Mouse (Mus musculus) adrenal gland, postnatal 36 days (tissue): ENCODE results near the gene Cnbp. TPM values are rescaled to one million over a fixed set of nuclear protein-coding genes. Genes with fewer than 3 reads are reported as not detected.

Source experiments
- DNase-seq, 2 experiments: peaks; one replicate each; pipeline ENCODE4 v3.0.0; 2021; ENCODE audit warnings: mixed read lengths in 1 of 2
- total RNA-seq, 2 experiments: library from RNA; stranded (reverse); gene quantifications; 2 replicates each; pipeline ENCODE4 v1.2.3; 2021

The Cnbp gene
- total RNA-seq, 2 experiments from 2014 or later: 448 to 491 TPM

DNA sequence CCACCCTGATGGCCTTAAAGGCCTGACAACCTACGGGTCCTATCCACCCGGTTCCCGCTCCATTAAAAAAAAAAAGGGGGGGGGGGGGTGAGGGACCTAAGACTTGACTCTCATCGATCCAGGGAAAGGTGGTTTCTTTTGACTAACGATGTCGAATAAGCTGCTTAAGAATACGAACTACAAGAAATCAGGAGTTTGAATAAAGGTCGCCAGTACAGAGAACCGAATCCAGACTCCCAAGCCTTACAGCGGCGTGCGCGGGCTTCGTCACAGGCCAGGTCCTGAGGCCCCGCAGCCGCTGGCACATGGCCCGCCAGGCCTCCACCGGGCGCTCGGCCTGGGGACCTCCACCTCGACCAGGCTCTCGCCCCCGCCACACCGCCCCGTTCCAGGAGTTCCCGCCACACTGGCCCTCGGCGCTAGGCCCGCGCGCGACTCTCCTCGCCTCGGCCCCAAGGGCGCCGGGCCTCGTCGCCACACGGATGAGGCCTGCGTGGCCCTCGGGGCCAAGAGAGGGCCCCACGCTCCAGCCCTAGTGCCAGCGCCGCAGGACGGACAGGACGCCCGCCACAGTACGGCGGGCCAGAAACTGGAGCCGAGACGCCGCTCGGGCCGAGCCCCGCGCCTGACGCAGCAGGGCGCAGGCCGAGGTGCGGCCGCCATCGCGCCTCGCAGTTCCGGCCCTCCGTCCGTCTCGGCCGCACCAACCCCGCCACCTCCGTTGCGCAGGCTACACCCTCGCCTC is 579 bp downstream of the Cnbp start:
- peak; percentile 59 to 78 for DNase-seq

DNA sequence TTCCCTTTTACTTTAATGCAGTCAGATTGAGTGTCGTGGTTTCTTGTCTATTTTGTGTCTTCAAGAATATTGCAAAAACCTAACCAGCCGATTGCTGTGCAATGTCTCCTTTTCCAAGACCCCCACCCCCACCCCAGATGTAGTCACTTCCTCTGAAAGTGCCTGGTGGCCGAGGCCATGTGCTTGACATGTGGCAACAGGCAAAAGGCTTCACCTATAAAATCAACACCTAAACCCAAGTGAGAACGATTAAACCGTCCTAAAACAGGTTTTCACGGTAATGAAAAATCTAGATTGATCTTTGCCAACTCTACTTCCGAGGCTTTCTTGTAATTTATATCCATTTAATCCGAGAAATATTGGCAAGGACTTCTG is 1.1 kb downstream of the Cnbp start:
- DNase-seq: peak in 1 of 2 experiments; percentile 17

DNA sequence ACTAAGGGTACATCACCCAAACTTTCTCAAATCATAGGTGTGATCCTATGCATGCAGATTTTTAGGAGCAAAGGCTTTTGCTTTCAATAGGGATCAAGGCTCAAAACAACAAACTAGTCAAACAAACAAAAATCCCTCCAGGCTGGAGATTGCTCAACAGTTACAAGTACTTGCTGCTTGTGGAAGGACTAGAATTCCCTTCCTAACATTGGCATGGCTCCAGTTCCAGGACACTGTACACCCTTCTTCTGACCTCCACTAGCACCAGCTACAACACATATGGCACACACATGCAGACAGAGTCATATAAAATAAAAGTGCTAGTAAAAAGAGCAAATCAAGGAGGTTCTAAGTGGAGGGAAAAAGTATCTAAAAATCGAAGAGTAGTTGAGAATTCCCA is 4.1 kb downstream of the Cnbp start:
- peak in 1 of 2 experiments; percentile 23 for DNase-seq

DNA sequence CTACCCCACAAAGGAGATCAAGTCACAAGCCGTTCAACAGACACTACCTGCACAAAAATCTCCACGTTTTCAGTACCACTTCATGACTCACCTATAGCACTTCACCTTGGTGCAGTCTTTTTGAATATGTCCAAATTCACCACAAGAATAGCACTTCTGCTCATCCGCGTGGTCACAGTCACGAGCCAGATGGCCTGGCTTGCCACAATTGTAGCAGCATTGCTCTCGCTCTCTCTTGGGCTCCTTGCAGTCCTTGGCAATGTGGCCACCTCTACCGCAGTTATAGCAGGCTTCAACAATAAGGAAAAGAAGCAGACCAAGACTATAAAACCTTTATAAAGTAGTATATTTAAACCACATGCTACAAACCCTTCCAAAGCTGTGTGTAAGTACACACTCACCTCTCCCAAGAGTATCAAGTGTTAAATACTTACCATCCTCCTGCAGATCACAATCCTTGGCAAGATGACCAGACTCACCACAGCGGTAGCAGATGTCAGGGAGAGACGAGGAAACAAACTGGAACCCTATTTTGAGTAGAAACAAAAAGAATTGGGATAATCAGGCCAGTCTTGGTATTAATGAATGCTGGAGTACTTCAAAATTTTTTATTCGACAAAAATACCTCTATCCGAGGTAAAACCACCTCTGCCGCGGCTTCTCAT is 5.7 kb downstream of the Cnbp start:
- DNase-seq: no peak

DNA sequence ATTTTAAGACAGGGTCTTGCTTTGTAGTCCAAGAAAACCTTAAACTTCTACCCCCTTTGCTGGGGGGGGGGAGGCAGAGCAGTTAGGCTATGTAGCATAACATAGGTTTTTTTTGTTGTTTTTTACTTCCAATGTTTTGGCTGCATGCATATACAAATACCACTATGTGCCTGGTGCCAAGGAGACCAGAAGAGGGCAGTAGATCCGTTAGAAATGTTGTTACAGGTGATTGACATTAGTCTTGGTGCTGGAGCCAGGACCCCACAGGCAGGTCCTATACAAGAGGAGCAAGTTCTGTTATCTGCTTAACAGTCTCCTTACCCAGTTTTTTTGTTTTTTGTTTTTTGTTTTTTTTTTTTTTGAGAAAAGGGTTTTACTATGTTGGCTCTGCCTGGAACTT is 8.7 kb downstream of the Cnbp start:
- no peak for DNase-seq

DNA sequence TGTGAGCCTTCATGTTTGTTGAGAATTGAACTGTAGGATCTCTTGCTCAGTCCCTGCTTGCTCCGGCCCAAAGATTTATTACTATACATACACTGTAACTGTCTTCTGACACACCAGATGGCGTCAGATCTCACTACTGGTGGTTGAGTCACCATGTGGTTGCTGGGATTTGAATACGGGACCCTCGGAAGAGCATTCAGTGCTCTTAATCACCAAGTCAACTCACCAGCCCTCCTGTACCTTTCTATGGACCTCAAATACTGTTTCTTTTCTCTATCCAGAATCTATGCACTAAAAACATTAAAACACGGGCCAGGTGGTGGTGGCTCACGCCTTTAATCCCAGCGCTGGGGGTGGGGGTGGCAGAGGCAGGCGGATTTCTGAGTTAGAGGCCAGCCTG is 9.3 kb downstream of the Cnbp start:
- no peak for DNase-seq

DNA sequence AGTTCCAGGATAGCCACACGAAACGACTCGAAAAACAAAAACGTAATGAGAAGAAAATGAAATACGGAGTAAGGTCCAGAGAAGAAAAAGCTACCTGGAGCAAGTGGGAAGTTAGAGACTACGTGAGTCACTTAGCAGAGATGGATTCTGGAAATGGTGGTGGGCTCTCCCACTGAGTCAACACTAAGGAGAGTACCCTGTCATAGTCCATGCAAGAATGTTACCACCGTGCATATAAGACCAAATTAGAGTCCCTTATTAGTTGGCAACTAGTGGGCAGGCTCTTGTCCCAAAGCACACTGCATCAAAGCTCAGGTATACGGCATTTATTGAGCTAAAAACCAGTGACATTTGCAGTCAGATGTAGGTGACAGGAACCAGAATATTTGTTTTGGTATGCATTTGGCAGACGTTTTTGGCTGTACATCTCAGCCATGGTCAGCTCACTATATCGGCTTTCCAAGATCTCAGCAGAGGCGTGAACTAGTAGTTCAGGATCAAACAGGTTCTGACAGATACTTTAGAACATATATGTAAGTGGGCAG is 11.0 kb downstream of the Cnbp start:
- DNase-seq: no peak

DNA sequence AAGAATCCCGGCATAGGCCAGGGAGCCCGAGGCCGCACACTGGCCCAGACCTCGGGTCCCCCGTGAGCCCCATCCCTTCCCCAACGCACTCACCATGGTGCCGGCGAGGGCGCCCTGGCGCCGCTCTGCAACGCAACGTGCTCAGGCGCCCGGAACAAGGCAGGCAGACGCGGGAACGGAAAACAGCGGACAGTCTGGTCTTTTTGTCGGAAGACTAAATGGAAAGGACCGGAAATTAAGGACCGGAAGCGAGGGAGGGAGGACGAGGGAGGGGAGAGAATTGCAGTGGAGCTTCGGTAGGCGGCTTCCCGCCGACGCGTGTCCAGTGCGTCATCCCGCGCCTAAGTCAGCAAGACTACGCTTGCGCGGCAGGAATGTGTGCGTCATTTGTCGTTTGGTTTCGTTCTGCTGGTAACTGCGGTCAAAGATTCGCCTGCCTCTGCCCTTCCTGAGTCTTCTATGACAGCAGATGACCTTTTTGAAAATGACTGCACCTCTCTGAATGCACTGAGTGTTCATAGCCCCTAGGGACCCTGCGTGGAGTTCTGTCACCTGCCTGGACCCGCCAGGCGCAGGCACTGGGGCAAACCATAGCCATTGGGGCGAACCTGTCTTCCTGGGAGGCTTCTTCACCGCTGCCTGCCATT is 12.2 kb downstream of the Cnbp start, which contains the start of gene Isy1:
Gene Isy1, minus strand, starts transcription at position 248 of the 647 bp plus-strand sequence.
- peak; percentile 95 for DNase-seq

DNA sequence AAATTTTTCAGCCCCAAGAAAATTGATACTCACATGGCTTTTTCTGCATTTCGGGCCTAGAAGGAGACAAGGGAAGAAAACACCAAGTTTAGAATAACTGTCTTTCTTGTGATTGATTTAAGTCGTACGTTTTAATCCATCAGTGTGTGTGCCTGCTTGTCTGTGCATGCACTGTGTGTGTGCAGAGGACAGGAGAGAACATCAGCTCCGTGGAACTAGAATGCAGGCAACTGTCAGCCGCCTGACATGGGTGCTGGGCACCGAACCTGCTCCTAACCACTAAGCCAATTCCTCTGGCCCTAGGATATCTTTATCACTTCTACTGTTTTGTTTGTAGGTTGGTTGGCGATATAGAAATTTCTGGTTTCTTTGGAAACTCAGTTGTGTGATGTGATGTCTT is 15.2 kb downstream of the Cnbp start, which contains the start of gene Gm45140:
Gene Gm45140, minus strand, starts transcription at position 101 of the 400 bp plus-strand sequence.
- DNase-seq: no peak

DNA sequence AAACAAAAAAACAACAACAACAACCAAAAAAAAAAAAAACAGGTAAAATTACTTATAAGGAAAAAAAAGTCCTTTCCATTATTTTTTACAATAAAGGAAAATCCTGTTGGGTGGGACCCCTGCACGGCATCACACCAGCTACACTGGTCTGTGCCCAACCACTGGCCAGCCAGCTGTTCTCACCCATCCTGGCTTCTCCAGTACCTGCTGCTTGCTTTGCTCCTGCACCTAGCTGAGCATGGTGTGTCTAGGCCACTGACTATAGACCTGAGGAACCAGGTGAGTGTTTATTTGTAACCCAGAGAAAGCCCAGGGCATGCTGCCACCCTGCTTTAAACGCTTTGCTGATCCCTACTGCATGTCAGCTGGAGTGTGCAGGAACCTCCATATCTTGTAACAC is 30.5 kb downstream of the Cnbp start:
- no peak for DNase-seq

DNA sequence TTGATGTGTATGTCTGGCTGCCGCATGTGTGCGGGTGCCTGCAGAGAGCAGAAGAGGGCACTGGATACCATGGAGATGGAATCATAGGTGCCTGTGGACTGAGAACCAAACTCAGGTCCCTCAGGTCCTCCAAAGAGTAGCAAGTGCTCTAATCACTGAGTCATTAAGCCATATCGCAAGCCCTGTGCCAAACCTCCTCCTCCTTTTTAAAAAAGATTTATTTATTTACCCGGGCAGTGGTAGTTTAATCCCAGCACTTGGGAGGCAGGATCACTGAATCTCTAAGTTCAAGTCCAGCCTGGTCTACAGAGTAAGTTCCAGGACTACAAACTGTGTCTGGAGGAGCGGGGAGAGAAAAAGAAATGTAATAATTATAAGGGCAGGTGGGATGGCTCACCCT is 36.4 kb downstream of the Cnbp start:
- DNase-seq: no peak

DNA sequence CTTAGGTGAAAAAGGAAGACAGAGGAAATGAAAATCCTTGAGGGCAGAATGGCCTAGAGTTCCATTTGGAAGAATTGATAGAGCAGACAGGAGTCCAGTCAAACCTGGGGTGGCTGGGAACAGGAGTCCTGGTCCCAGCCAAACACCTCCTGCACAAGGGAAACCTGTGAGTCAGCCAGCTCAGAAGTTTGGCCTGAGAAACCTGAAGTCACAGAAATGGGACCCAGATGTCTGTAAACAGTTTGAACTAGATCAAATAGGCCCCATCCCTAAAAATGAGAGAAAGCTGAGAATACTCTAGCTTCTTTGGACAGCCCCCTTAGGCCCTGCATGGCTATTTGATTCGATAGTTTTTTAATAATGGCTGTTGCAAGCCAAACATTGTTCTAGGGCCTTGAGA is 38.2 kb downstream of the Cnbp start:
- no peak for DNase-seq

DNA sequence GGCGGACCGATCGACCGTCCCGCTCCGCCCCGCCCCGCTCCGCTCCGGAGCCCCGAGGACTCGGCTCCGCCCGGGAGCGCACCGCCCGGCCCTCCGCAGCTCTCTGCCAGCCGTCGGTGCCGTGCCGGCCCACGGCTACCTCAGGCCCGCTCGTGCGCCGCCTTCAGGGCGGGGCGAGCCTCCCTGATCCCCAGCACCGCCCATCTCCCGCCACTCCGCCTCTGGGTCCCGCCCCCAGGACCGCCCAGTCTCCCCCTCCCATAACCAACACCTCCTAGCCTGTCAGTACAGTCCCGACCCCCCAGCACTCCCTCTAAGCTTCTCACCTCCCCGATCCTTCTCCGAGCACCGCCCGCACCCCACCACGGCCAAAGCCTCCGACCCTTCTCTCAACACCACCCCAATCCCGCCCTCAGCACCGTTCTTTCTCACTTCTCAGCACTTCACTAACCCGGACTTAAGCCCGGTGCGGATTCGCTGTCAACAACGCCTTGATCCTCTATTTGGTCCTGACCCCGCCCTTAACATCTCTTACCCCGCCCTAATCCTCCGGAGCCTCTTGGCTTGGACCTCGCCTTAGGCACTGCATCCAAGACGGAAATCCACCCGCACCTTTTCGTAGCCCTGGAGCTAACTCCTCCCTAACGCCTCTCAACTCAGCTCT is 39.1 kb downstream of the Cnbp start, which contains the start of gene Rab43:
Gene Rab43, minus strand, starts transcription at position 490 of the 664 bp plus-strand sequence.
- peak; percentile 97 to 98 for DNase-seq

DNA sequence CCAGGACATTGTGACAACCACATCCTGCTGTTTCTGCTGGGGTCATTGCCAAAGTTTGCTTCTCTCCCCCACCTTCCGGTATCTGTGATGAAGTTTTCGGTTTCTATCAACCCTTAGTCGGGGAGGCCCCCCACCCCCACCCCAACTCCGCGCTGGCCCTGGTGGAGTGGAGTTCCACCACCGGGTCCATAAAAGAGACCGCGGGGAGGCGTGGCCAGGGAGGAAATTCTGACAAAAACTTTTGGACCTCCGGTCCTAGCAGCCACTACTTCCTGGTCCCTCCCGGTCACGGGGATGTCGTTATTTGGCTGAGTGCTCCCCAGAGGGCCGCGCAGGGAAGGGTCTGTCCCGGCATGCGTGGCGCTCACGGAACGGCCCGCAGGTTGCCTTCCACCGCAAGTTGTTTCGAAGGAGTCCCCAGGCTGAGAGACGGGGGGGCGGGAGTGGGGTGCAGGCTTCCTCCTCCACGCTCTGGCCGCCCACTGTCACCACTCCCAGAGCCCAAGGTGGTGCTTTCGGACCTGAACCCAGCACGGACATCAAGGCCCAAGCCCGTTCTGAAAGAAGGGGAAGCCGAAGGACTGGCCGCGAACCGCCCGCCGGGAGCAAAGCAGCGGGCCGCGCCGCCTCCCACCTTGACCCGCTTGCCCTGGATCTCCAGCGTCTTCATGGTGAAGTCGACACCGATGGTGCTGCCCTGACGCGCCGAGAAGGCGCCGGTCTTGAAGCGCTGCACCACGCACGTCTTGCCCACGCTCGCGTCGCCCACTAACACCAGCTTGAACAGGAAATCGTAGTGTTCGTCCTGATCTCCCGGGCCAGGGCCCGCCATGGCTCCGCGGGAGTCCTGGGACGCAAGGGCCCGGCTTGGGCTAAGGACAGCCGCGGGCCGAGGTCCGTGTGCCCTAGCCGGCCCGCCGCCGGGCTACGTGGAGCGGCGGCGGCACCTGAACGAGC is 39.9 kb downstream of the Cnbp start:
- peak; percentile 75 to 87 for DNase-seq

DNA sequence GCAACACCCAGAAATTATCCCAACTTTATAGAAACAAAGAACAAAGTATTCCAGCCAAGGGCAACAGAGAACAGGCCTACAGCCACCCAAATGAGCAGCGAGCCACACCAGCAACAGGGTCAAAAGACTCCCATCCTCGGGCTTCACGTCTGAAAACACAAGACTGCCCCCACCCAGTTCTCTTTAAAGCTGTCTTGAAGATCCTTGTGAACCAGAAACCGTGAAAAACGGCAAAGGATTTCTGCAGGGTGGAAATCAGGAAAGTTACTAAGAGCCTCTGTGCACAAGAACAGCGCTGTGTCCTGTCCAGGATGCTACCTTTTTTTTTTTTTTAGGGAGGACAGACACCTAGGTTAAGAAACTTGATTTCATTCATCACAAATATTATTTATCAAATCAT is 40.6 kb downstream of the Cnbp start:
- no peak for DNase-seq

DNA sequence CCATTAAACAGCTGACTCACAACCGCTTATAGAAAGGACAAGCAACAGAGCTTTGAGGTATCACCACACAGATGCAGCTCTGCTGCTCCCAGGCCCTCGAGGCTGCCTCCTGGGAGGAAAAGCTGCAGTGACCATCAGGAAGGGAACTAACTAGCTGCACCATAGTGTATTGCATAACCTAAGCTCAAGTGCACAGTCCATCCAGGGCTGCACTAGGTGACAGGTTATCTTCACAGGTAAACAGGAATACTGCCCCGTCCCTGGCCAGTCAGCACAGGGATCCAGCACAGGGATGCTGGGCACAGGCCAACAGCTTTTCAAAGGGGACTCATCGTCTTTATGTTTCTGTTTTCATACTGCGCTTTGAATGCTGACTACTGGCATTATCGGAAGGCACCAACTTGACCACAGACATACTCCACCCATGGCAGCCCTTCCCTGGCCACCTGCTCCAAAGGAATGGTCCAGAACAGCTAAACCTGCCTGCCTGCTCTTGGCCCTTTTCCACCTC is 41.2 kb downstream of the Cnbp start:
- DNase-seq: no peak

DNA sequence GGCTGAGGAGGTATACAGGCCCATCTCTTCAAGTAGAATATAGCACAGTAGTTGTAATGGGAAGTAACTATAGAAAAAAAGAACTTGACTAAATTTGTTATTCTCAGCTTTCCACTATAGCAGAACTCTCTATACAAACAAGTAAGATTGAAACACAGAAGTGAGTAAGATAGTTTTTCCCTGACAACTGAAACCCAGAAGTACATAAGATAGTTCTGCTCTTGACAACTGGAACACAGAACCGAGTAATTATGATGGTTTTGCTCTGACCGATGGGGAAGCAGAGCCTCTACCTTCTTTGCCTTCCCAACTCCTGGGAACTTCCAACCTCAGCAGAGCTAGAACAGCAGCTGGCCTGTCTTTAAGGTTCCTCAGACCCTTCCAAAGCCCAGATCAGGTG is 41.8 kb downstream of the Cnbp start:
- DNase-seq: no peak

DNA sequence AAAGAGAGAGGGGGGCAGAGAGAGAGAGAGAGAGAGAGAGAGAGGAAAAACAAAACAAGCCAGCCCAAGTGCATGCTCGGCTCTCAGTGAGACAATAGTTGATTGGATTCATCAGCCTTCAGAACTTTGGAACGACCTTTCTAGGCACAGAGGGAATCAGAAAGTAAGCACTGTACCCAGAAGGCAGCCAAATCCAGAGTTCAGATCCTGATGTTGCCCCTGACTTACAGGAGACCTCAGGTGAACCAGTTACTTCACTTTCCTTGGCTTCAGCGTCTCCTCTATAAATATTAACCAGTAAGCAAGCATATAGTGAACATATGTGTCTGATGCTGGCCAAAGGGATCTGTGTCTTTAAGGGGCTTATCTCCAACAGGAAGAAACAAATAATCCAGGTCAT is 42.4 kb downstream of the Cnbp start:
- no peak for DNase-seq

DNA sequence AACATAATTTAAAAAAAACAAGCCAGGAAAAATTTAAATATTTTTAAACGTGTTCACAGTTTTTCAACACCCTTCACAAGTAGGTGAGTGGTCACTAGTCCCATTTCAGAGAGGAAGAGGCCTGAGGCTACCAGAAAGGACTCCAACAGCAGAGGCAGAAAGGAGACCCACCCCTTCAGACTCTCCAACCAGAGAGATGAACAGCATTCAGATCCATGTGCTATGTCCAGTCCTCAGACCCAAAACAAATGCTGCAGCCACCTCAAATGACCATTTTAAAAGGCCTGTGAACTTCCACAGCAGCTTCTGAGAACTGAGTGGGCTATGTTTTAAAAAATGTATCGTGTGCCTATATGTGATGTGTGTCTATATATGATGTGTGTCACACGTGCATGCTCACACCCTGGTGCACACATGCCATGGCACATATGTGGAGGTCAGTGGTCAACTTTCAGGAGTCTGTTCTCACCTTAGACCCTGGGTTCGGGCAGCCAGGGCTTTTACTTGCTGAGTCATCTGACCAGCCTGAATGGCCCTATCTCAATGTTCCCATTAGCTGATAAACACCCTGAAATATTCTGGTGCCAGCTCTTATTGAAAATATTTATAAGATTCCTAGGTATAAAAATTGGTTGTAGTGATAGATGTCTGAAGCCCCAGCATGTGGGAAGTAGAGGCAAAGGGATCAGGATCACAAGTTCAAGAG is 43.0 kb downstream of the Cnbp start:
- no peak for DNase-seq

DNA sequence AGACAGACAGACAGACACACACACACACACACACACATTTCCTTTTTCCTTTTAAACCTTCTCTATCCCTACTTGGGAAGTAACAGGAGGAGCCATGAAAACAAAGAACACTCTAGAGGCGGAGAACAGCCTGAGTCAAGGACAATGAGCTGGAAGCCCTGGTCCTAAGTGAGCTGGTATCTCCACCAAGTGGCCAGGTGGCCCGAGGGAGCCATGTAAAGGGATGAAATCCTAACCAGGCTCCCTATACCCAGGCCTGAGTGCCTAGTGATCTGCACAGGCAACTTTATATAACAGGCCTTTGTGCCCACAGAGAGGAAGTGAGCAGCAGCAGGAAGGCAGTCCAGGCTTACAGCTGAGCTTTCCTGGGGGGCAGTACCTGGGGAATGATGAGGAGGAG is 44.0 kb downstream of the Cnbp start:
- DNase-seq: peak in 1 of 2 experiments; percentile 34
